Mouse (Mus musculus): ENCODE data around the gene Nop53.
"Not testable (repeated sequence)": the region's sequence is repeated elsewhere in the genome, so short reads cannot be mapped to it uniquely, and the experiment has no call there.

- TF ChIP-seq CTCF (IDR thresholded peaks at IDR 0.05; ENCODE audit: low read depth, low read length); POLR2A (IDR thresholded peaks at IDR 0.05; ENCODE audit: insufficient read depth, low read length): not testable (repeated sequence)
Measured at GRCm38 (mm10) chr7:15915695-15916094, 30.2 kb downstream of the Nop53 start.
